Mouse (Mus musculus) retina, adult 2 months (tissue): ENCODE results near the gene Kctd11.

Source experiments
- DNase-seq: peaks from one replicate; pipeline ENCODE4 v3.0.0-alpha.2; 2012; ENCODE audit warnings: low read depth, low spot score

The Kctd11 gene

GRCm38 (mm10) chr11:69849128-69849527 lies 32.1 kb downstream of the Kctd11 start:
- DNase-seq, result no peak

- no peak for DNase-seq
Measured at GRCm38 (mm10) chr11:69848021-69848420, 33.2 kb downstream of the Kctd11 start.

- DNase-seq, result no peak
Measured at GRCm38 (mm10) chr11:69846738-69847688, 34.2 kb downstream of the Kctd11 start.

- DNase-seq, result peak; percentile 65
Measured at GRCm38 (mm10) chr11:69846198-69846680, 35.0 kb downstream of the Kctd11 start, which contains the start of gene Plscr3. Gene Plscr3 (plus strand): TSS chr11:69846376.

DNA sequence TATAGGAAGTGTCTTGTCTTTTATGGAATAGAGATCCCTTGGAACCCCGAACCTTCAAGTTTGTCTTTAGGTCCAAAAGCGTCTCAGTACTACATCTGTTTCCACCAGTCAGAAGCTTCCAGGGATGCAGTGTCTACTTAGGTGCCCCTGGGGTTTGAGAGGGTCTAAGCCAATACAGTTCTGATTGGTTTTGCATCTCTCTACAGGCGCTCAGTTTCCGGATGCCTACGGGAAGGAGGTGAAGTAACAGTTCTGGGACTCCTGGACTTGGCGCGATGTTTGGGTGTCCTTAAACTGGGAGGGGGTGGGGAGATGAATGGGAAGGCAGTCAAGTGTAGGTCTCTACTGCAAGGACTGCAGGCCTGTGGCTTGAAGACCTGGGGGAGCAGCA lies 42.5 kb downstream of the Kctd11 start:
- DNase-seq, result no peak

GRCm38 (mm10) chr11:69837952-69838713 lies 43.1 kb downstream of the Kctd11 start, which contains the start of gene Tmem256:
Gene Tmem256 (plus strand): TSS chr11:69838514.
- peak; percentile 89 for DNase-seq

- no peak for DNase-seq
Measured at GRCm38 (mm10) chr11:69837604-69837951, 43.6 kb downstream of the Kctd11 start, which contains the start of gene Nlgn2. Gene Nlgn2 (minus strand): TSS chr11:69837784.

DNA sequence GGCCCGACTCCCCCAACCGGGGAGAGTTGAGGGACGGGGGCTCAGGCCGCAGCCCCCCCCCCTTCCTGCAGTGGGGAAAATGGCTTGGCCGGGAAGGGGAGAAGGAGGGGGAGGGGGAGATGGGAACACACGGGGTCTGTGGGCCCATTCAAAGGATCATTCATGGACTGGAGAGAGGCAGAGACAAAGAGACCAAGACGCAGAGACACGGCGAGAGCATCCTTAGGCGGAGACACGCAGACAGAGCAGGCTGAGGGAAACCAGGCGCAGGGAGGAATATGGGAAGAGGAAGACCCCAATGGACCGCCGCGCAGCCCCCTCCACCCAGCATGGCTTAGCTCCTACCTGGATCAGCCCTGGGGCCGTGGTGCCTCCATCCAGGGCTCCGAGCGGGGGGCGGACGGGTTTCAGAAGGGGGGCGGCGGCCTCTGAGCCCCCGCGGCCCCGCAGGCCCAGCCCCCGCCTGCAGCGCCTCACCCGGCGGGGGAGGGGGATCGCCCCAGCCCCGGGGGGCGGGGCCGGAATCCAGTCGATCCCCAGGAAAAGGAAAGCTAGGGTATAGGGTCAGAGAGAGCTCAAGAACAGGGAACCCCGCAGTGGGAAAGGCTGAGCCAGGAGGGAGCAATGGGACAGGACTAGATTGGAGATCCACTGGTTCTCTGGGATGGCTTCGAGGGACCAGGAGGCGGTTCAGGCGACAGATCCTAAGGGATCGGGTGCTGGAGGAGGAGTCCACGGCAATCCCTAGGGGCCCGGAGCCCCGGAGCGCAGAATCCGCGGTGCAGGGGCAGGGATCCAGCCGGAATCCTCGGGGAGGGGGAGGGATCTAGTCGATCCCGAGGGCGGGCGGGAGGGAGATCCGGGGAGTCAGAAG lies 44.3 kb downstream of the Kctd11 start:
- no peak for DNase-seq

DNA sequence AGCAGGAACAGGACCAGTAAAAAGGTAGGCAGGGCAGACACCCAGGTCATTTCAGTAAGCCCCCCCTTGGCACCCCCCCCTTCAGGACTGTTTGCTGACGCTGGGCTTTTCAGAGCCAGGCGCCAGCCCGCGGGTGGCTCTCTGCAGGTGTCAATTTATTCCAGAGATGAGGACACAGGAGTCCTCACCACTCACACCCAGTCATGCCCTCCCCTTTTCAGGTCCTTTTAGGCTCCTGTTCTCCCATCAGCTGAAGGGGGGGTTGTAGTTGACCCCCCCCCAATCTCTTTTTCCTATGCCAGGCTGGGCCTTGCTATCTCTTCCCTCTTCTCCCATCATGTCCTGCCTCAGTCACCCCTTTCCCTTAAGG lies 45.3 kb downstream of the Kctd11 start:
- DNase-seq, result no peak

DNA sequence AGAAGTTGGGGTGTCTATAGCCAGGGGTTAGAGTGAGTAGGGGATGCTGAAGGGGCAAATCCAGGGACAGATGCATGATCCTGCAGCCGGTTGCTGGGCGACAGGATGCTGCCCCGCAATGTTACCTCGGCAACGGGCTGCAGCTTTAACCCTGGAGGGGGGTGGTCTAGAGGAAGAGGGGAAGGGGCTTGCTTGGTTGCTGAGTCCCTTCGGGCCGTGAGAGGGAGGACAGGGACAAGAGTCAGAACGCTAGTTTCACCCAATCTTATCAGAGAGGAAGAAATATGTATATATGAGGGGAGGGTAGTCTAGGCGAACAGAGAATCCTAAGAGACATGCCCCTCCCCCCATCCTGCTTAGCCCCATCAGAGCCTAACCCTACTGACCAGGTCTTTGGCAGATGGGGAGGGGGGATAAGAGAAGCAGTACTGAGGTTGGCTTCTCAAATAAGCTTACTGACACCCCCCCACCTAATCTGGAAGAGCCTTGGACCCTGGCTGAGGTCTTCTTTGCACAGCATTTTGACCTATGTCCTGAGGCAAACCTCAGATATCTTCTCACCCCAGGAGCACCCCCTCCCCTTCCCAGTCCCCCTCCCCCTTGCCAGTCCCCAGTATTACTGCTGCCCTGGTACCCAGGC lies 45.8 kb downstream of the Kctd11 start:
- DNase-seq, result no peak

DNA sequence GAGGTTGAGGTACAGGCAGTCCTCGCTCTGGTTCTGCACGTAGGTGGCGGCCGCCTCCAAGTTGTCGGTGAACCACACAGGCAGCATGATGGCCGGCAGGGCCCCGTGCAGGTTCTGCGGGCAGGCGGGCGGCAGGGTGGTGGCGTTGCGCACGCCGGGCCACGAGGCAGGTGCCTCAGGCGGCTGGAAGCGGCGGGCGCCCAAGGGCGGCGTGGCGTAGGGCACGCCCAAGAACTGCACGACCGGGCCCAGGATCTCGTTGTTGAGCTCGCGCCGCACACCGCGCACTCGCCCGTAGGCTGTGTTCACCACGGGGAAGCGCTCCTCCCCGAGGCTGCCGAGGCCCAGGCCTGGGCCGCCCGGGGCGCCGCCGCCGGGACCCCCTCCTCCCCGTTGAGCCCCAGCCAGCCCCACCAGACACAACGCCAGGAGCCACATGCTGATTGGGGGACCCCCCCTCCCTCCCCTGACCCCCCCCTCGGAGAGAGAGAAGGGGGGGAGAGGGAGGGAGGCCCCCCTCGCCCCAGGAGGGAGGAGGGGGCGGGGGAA lies 47.1 kb downstream of the Kctd11 start:
- DNase-seq, result no peak

- DNase-seq, result no peak
Measured at GRCm38 (mm10) chr11:69833554-69833953, 47.7 kb downstream of the Kctd11 start.

- DNase-seq, result no peak
Measured at GRCm38 (mm10) chr11:69828832-69829231, 52.4 kb downstream of the Kctd11 start.
